Mouse (Mus musculus) lung, postnatal 36 days (tissue): ENCODE data around the gene Ccdc102a.
"Not testable (repeated sequence)": the region's sequence is repeated elsewhere in the genome, so short reads cannot be mapped to it uniquely, and the experiment has no call there.

Source experiments
- DNase-seq: peaks from one replicate; pipeline ENCODE4 v3.0.0; 2022; ENCODE audit warnings: mixed read lengths

Gene Ccdc102a

GRCm38 (mm10) chr8:94872576-94872975 is 45.3 kb downstream of the Ccdc102a start:
- DNase-seq, result no peak

- no peak for DNase-seq
Measured at GRCm38 (mm10) chr8:94872156-94872555, 45.7 kb downstream of the Ccdc102a start.

- peak; percentile 81 for DNase-seq
Measured at GRCm38 (mm10) chr8:94871108-94871894, 46.6 kb downstream of the Ccdc102a start.

GRCm38 (mm10) chr8:94870474-94871107 is 47.3 kb downstream of the Ccdc102a start:
- DNase-seq, result peak; percentile 18

- DNase-seq, result no peak
Measured at GRCm38 (mm10) chr8:94870003-94870402, 47.9 kb downstream of the Ccdc102a start.

GRCm38 (mm10) chr8:94869146-94869545 is 48.8 kb downstream of the Ccdc102a start:
- DNase-seq, result no peak

GRCm38 (mm10) chr8:94866921-94867320 is 51.0 kb downstream of the Ccdc102a start:
- no peak for DNase-seq

- DNase-seq, result no peak
Measured at GRCm38 (mm10) chr8:94865292-94865691, 52.6 kb downstream of the Ccdc102a start.

- DNase-seq, result no peak
Measured at GRCm38 (mm10) chr8:94863897-94864673, 53.8 kb downstream of the Ccdc102a start.

- no peak for DNase-seq
Measured at GRCm38 (mm10) chr8:94862487-94863220, 55.2 kb downstream of the Ccdc102a start.

GRCm38 (mm10) chr8:94861352-94861910 is 56.5 kb downstream of the Ccdc102a start:
- peak; percentile 87 for DNase-seq

GRCm38 (mm10) chr8:94857346-94858173 is 60.3 kb downstream of the Ccdc102a start, which contains the start of gene Polr2c:
Gene Polr2c, plus strand, starts transcription at chr8:94857450.
- DNase-seq, result peak; percentile 91

- no peak for DNase-seq
Measured at GRCm38 (mm10) chr8:94857011-94857345, 60.9 kb downstream of the Ccdc102a start.

- not testable (repeated sequence) for DNase-seq
Measured at GRCm38 (mm10) chr8:94854761-94855160, 63.1 kb downstream of the Ccdc102a start.
